Mouse (Mus musculus) neural tube, embryonic 14.5 days (tissue): ENCODE measurements around the gene Ppp4r1. TPM values are rescaled to one million over a fixed set of nuclear protein-coding genes. Genes with fewer than 3 reads are reported as not detected.

ENCODE experiments used
- ATAC-seq: fragments of 200-750 bp; cut with Nextera tagmentation; 2 replicates; pipeline ENCODE4 v1.8.0; 2017; ENCODE audit warnings: low read depth, mild to moderate bottlenecking, moderate TSS enrichment, moderate library complexity
- H3K27ac ChIP-seq: fragments of 300-500 bp; sonication (generic); 2 replicates; pipeline ENCODE4 v1.5.1; 2014; ENCODE audit warnings: low read depth, mild to moderate bottlenecking, control low read depth, low read length, moderate library complexity, mixed read lengths
- H3K27me3 ChIP-seq: fragments of 300-500 bp; sonication (generic); 2 replicates; pipeline ENCODE4 v1.6.1; 2014; ENCODE audit warnings: low read length; ENCODE audit not compliant: control insufficient read depth, insufficient read depth
- H3K36me3 ChIP-seq: fragments of 300-500 bp; sonication (generic); 2 replicates; pipeline ENCODE4 v1.6.1; 2014; ENCODE audit warnings: low read length, mixed read lengths; ENCODE audit not compliant: control insufficient read depth, insufficient read depth
- H3K4me1 ChIP-seq: fragments of 300-500 bp; sonication (generic); 2 replicates; pipeline ENCODE4 v1.6.1; 2014; ENCODE audit warnings: low read length; ENCODE audit not compliant: control insufficient read depth, insufficient read depth
- H3K4me2 ChIP-seq: fragments of 300-500 bp; sonication (generic); 2 replicates; pipeline ENCODE4 v1.6.1; 2014; ENCODE audit warnings: mild to moderate bottlenecking, low read depth, low read length, control low read depth
- H3K4me3 ChIP-seq: fragments of 300-500 bp; sonication (generic); 2 replicates; pipeline ENCODE4 v1.5.1; 2014; ENCODE audit warnings: low read depth, low read length, control low read depth, mixed read lengths
- H3K9ac ChIP-seq: fragments of 300-500 bp; sonication (generic); replicated peaks from 2 replicates; pipeline ENCODE4 v1.6.1; 2014; ENCODE audit warnings: low read depth, mild to moderate bottlenecking, control low read depth, low read length, mixed read lengths
- H3K9me3 ChIP-seq: fragments of 300-500 bp; sonication (generic); 2 replicates; pipeline ENCODE4 v1.6.1; 2016; ENCODE audit warnings: low read length; ENCODE audit not compliant: control insufficient read depth
- WGBS: fragments of 180-500 bp; shearing (Covaris S2); extraction: QIAGEN DNeasy Blood & Tissue Kit; methylation state at CpG from one replicate; pipeline ENCODE4 v1.1.7; 2014; 5-methylcytosine and 5-hydroxymethylcytosine counted together
- polyA plus RNA-seq: library from polyadenylated mRNA; unstranded; fragments of >200 nt; fragmentation: Nextera tagmentation; extraction: Ambion mirVana; gene quantifications from 2 replicates; pipeline ENCODE4 v1.2.1, GENCODE M21; 2014

The Ppp4r1 gene
- polyA plus RNA-seq, 1 experiment from 2014 or later, result 44.4 TPM

DNA sequence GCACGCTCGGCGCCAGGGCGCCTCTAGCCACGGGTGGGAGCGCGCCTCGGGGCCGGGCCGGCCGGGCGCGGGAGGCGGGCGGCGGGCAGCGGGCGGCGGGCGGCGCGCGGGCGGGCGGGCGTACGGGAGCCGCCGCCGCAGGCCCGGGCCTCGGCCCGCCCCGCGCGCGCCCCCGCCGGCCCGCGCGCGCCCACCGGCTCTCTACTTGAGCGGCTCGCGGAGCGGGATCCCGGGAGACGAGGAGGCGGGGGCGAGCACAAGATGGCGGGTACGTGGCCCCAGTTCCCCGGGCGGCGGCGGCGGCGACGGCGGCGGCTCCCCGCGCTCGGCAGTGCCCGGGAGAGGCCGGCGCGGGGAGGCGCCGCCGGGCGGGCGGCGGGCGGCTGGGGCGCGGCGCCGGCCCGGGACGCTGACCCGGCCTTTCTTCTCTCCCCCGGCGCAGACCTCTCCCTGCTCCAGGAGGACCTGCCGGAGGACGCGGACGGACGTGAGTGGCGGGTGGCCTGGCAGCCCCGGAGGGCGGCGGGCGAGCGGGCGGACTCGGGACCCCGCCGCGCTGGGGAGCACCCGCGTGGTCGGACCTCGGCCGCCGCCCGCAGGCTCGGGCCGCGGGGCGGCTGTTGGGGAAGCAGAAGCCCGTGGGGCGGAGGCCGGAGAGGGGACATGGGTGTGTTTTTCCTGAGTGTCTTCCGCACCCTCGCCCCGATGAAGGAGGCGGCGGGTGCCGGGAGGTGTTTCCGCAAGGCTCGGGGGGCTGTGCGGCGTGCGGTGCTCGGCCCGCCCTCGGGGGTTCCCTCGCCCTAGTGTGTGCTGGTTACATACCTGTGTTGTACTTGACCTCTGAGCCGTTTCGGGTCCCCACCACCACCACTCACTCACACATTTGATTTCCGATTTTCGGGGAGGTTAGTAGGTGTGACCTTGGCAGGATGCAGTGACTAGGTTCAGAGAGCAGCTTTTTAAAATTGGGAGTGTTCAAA is 1.1 kb downstream of the Ppp4r1 start:
- Histone ChIP-seq H3K4me3 (peak overlapping the region; percentile 97), H3K27ac (peak overlapping the region; percentile 99), H3K4me2 (peak overlapping the region; percentile 67), H3K9ac (peak overlapping the region; percentile 99), H3K9me3 (no peaks in the 10 kb centered on the region), H3K27me3 (no peaks in the 10 kb centered on the region; the same call in 1 of the 2 replicates), H3K4me1 (peaks cover 11% of the 10 kb centered on the region), H3K36me3 (no peaks in the 10 kb centered on the region)
- WGBS, result 1% methylated on average over 43 of the region's 135 CpGs
- peak; percentile 71 for ATAC-seq

DNA sequence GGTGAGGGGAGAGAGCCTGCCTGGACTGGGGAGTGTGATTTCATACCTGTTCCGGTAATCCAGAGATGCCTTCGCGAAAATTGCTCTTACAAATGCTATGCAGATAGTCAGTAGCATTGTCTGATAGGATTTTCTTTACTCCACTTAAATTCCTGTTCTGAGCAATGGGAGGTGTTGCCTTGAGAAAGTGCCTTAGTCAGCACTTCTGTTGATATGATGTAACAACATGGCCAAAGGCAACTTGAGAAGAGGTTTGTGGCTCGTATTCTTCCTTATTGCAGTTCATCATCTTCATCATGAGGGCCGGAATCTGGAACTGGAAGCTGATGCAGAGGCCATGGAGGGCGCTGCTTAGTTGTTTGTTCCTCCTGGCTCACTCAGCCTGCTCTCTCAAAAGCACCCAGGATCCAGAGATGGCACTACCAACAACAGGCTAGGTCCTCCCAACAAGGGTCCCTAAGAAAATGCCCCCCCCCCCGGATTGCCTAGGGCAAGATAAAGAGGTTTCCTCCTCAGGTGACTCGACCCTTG is 2.3 kb downstream of the Ppp4r1 start:
- H3K9ac ChIP-seq, result no peak overlapping the region
- peak overlapping the region; percentile 97 for H3K4me3 ChIP-seq
- H3K36me3 ChIP-seq, result no peaks in the 10 kb centered on the region
- H3K27ac ChIP-seq, result no peak overlapping the region
- H3K9me3 ChIP-seq, result no peaks in the 10 kb centered on the region
- H3K27me3 ChIP-seq, result no peaks in the 10 kb centered on the region; the same call in 1 of the 2 replicates
- peaks cover 11% of the 10 kb centered on the region for H3K4me1 ChIP-seq
- ATAC-seq, result no peak
- peak overlapping the region; percentile 50 for H3K4me2 ChIP-seq
- 72% methylated on average over 8 of the region's 8 CpGs for WGBS

DNA sequence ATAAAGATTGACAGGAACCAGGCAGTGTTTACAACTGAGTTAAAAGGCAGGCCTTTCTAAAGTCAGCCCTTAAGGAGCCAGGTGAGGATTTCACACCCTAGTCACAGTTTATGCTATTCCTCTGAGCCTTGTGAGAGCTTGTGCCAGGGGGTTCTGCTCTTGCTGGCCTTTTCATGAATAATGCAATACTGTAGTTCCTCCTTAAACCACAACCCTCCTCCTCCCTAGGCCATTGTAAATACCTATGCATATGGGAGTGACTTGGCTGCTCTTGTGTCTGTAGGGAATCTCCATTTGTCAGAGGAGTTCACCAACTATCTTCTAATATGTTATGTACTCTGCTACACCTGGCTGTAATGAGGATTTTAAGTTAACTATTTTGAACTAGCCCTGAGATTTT is 3.3 kb downstream of the Ppp4r1 start:
- H3K9me3 ChIP-seq, result no peaks in the 10 kb centered on the region
- H3K27me3 ChIP-seq, result no peaks in the 10 kb centered on the region; the same call in 1 of the 2 replicates
- H3K36me3 ChIP-seq, result no peaks in the 10 kb centered on the region
- no peak overlapping the region for H3K9ac ChIP-seq
- peaks cover 11% of the 10 kb centered on the region for H3K4me1 ChIP-seq
- H3K4me3 ChIP-seq, result no peak overlapping the region
- no peak for ATAC-seq
- no peak overlapping the region for H3K4me2 ChIP-seq
- no peak overlapping the region for H3K27ac ChIP-seq

DNA sequence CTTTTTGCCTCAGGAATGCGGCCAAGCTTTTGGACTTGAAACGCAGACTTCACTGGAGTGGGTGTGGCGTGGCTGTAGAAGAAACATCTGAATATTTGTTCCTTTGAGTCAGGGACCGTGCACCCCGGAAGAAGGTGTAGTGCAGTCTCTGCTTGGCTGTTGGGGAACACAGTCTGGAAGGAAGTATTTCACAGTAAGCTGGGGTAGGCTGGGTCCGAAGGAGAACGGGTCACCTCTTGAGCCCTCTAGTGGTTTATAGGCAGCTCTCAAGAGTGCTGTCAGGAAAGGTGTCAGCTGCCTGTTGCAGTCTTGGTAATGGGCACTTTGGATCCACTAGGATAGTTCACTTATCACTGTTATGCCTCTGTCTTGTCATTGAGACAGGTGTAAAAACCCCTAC is 3.9 kb downstream of the Ppp4r1 start:
- no peak for ATAC-seq
- H3K9ac ChIP-seq, result no peak overlapping the region
- H3K9me3 ChIP-seq, result no peaks in the 10 kb centered on the region
- H3K4me2 ChIP-seq, result no peak overlapping the region
- no peaks in the 10 kb centered on the region for H3K36me3 ChIP-seq
- H3K4me3 ChIP-seq, result no peak overlapping the region
- H3K4me1 ChIP-seq, result peaks cover 11% of the 10 kb centered on the region
- H3K27ac ChIP-seq, result no peak overlapping the region
- H3K27me3 ChIP-seq, result no peaks in the 10 kb centered on the region; the same call in 1 of the 2 replicates
- 82% methylated on average over 7 of the region's 7 CpGs for WGBS

DNA sequence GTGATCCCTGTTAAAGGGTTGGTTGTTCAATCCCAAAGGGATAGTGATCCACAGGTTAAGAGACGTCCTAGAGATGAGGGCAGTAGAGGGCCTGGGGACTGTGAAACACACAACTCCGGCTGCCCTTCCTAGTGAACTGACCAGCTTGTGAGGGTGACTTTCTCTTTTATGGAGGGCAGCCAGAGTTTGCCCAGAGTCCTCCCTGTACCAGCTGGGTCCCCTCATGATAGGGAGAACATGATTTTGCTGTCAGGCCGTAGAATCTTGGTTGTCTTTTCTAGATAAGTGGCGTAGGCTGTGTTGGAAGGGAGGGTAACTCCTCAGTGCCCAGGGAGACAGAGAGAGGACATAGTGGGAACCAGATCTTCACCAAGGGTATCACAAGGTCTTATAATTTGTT is 4.9 kb downstream of the Ppp4r1 start:
- H3K27ac ChIP-seq, result no peak overlapping the region
- ATAC-seq, result no peak
- H3K4me1 ChIP-seq, result peaks cover 7% of the 10 kb centered on the region
- no peaks in the 10 kb centered on the region; the same call in 1 of the 2 replicates for H3K27me3 ChIP-seq
- no peak overlapping the region for H3K4me2 ChIP-seq
- H3K9me3 ChIP-seq, result no peaks in the 10 kb centered on the region
- WGBS, result 96% methylated on average over 4 of the region's 4 CpGs
- H3K4me3 ChIP-seq, result no peak overlapping the region
- no peak overlapping the region for H3K9ac ChIP-seq
- H3K36me3 ChIP-seq, result no peaks in the 10 kb centered on the region

DNA sequence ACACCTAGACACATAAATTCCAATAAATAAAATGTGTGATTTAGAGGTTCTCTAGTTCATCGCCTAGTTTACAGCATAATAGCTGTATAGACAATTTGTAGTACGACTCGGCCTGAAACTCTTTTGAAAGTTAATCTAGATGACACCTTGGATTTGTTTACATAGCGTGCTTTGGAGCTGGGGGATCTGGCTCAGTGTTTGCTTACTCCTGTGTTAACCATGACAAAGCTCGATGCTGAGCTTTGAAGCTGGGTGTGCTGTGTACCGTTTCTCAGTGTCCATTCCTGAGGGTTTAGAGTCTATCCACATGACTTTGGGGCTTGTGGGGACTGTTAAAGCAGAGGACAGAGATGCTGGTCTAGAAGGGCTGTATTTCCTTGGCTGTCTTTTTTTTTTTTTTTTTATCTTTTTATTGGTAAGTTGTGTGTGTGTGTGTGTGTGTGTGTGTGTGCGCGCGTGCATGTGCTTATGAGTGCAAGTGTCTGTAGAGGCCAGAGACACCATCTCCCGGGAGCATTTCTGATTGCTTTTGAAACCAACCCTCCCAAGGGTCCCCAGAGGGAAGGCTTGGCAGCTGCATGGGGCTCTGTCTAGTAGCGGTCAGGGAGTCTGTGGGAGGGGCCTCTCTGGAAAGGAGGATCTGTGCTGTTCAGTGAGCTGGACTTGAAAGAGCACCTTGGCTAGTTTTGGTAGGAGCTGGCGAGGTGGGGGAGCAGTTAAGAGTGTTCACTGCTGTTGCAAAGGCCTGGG is 6.3 kb downstream of the Ppp4r1 start:
- ATAC-seq, result no peak

DNA sequence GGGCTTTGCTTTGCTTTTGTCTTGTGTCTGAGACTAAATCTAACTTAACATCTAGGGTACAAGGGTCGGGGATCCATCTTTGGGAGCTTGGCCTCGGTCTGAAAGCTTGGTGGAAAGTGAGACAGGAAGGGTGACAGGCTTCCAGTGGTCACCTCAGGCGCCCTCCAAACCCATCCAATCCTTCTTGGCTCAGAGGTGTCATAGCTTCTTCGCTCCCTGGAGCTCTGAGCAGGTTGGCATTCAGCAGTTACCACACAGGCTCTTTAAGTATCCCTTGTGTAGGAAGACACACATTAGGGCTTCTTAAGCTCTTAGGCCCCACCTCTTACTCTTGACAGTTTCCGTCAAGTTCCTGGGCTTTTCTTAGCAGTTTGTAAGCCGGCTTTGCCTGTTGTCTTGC is 7.2 kb downstream of the Ppp4r1 start:
- no peak overlapping the region for H3K4me3 ChIP-seq
- no peaks in the 10 kb centered on the region for H3K9me3 ChIP-seq
- H3K9ac ChIP-seq, result no peak overlapping the region
- H3K4me1 ChIP-seq, result peaks cover 7% of the 10 kb centered on the region
- ATAC-seq, result no peak
- H3K27ac ChIP-seq, result no peak overlapping the region
- no peaks in the 10 kb centered on the region for H3K36me3 ChIP-seq
- no peaks in the 10 kb centered on the region for H3K27me3 ChIP-seq
- 97% methylated on average over 6 of the region's 6 CpGs for WGBS
- no peak overlapping the region for H3K4me2 ChIP-seq

More for the DNA sequence above, 6.3 kb downstream of the Ppp4r1 start:
- H3K9ac ChIP-seq, result no peak overlapping the region
- no peak overlapping the region for H3K27ac ChIP-seq
- H3K36me3 ChIP-seq, result no peaks in the 10 kb centered on the region
- H3K9me3 ChIP-seq, result no peaks in the 10 kb centered on the region
- 76% methylated on average over 12 of the region's 12 CpGs for WGBS
- H3K4me3 ChIP-seq, result no peak overlapping the region
- H3K4me1 ChIP-seq, result peaks cover 7% of the 10 kb centered on the region
- H3K27me3 ChIP-seq, result no peaks in the 10 kb centered on the region; the same call in 1 of the 2 replicates
- no peak overlapping the region for H3K4me2 ChIP-seq

DNA sequence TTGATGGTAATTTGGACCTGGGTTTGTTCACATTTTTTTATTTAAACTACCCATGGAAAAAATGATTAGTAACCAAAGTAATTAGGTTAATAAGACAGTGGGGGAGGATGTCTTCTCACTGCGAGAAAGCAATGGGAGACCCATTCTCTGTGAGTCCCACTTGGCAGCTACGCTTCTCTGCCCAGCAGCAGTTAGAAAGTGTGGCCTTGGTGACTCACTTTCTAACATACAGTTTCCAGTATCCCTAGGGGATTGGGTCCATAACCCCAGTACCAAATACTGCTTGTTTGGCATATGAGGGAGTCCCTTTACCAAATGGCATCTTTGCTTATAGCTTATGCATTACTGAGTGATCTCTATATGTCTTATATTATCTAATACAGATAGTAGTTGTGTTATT is 8.8 kb downstream of the Ppp4r1 start:
- H3K36me3 ChIP-seq, result no peaks in the 10 kb centered on the region
- H3K4me3 ChIP-seq, result no peak overlapping the region
- WGBS, result 70% methylated on average over 2 of the region's 2 CpGs
- no peak for ATAC-seq
- no peak overlapping the region for H3K27ac ChIP-seq
- no peaks in the 10 kb centered on the region for H3K9me3 ChIP-seq
- no peak overlapping the region for H3K9ac ChIP-seq
- no peak overlapping the region for H3K4me2 ChIP-seq
- no peaks in the 10 kb centered on the region for H3K27me3 ChIP-seq
- H3K4me1 ChIP-seq, result no peaks in the 10 kb centered on the region
